Mouse (Mus musculus) lung, embryonic 16.5 days (tissue): ENCODE measurements around the gene Nacad. TPM values are rescaled to one million over a fixed set of nuclear protein-coding genes. Genes with fewer than 3 reads are reported as not detected.

Source experiments
- ATAC-seq: fragments of 200-750 bp; cut with Nextera tagmentation; 2 replicates; pipeline ENCODE4 v1.8.0; 2017; ENCODE audit warnings: low read depth, mild to moderate bottlenecking, moderate library complexity
- H3K27ac ChIP-seq: fragments of 300-500 bp; sonication (generic); 2 replicates; pipeline ENCODE4 v1.5.1; 2014; ENCODE audit warnings: mild to moderate bottlenecking, control low read depth, low read length
- H3K27me3 ChIP-seq: fragments of 300-500 bp; sonication (generic); 2 replicates; pipeline ENCODE4 v1.6.1; 2014; ENCODE audit warnings: low read depth, low read length, mixed read lengths; ENCODE audit not compliant: control insufficient read depth, insufficient read depth
- H3K36me3 ChIP-seq: fragments of 300-500 bp; sonication (generic); 2 replicates; pipeline ENCODE4 v1.6.1; 2014; ENCODE audit warnings: low read length; ENCODE audit not compliant: control insufficient read depth, insufficient read depth
- H3K4me1 ChIP-seq: fragments of 300-500 bp; sonication (generic); replicated peaks from 2 replicates; pipeline ENCODE4 v1.6.1; 2014; ENCODE audit warnings: low read length, mixed read lengths; ENCODE audit not compliant: control insufficient read depth, insufficient read depth
- H3K4me2 ChIP-seq: fragments of 300-500 bp; sonication (generic); 2 replicates; pipeline ENCODE4 v1.6.1; 2014; ENCODE audit warnings: low read depth, low read length, control low read depth
- H3K4me3 ChIP-seq: fragments of 300-500 bp; sonication (generic); 2 replicates; pipeline ENCODE4 v1.5.1; 2014; ENCODE audit warnings: mild to moderate bottlenecking, low read length, control low read depth
- H3K9ac ChIP-seq: fragments of 300-500 bp; sonication (generic); 2 replicates; pipeline ENCODE4 v1.6.1; 2014; ENCODE audit warnings: low read length, control low read depth
- H3K9me3 ChIP-seq: fragments of 300-500 bp; sonication (generic); 2 replicates; pipeline ENCODE4 v1.6.1; 2016; ENCODE audit warnings: low read length; ENCODE audit not compliant: control insufficient read depth
- WGBS: fragments of 180-500 bp; shearing (Covaris S2); extraction: QIAGEN DNeasy Blood & Tissue Kit; methylation state at CpG from one replicate; pipeline ENCODE4 v1.1.7; 2014; 5-methylcytosine and 5-hydroxymethylcytosine counted together
- polyA plus RNA-seq: library from polyadenylated mRNA; unstranded; fragments of >200 nt; fragmentation: Nextera tagmentation; extraction: Ambion mirVana; gene quantifications from 2 replicates; pipeline ENCODE4 v1.2.1, GENCODE M21; 2015

The Nacad gene
- polyA plus RNA-seq, 1 experiment from 2014 or later, result 1.6 TPM

- WGBS, result 77% methylated on average over 7 of the region's 7 CpGs
- Histone ChIP-seq H3K4me2 (no peak overlapping the region), H3K9ac (no peak overlapping the region), H3K27ac (no peak overlapping the region), H3K27me3 (no peaks in the 10 kb centered on the region), H3K9me3 (no peaks in the 10 kb centered on the region), H3K36me3 (peaks cover 43% of the 10 kb centered on the region), H3K4me1 (no peaks in the 10 kb centered on the region), H3K4me3 (no peak overlapping the region)
- no peak for ATAC-seq
These were observed 16.0 kb downstream of the Nacad start for GRCm38 (mm10) chr11:6589838-6590237.

- H3K9me3 ChIP-seq, result no peaks in the 10 kb centered on the region
- H3K4me2 ChIP-seq, result no peak overlapping the region
- ATAC-seq, result no peak
- peaks cover 32% of the 10 kb centered on the region for H3K36me3 ChIP-seq
- H3K4me3 ChIP-seq, result no peak overlapping the region
- H3K9ac ChIP-seq, result no peak overlapping the region
- no peak overlapping the region for H3K27ac ChIP-seq
- H3K4me1 ChIP-seq, result no peaks in the 10 kb centered on the region
- H3K27me3 ChIP-seq, result no peaks in the 10 kb centered on the region
- WGBS, result 89% methylated on average over 7 of the region's 7 CpGs
These were observed 17.6 kb downstream of the Nacad start for GRCm38 (mm10) chr11:6588295-6588694.

- Histone ChIP-seq H3K4me2 (no peak overlapping the region), H3K36me3 (peaks cover 25% of the 10 kb centered on the region), H3K4me3 (no peak overlapping the region), H3K4me1 (no peaks in the 10 kb centered on the region), H3K27me3 (no peaks in the 10 kb centered on the region), H3K9me3 (no peaks in the 10 kb centered on the region), H3K27ac (no peak overlapping the region), H3K9ac (no peak overlapping the region)
- 86% methylated on average over 7 of the region's 7 CpGs for WGBS
- 0 out of 2 replicates have a peak, but pooled peaks have one; percentile 10 for ATAC-seq
These were observed 18.5 kb downstream of the Nacad start for GRCm38 (mm10) chr11:6587249-6587940.

GRCm38 (mm10) chr11:6586660-6587059 is 19.2 kb downstream of the Nacad start:
- H3K27ac ChIP-seq, result no peak overlapping the region
- H3K27me3 ChIP-seq, result no peaks in the 10 kb centered on the region
- no peaks in the 10 kb centered on the region for H3K4me1 ChIP-seq
- no peaks in the 10 kb centered on the region for H3K9me3 ChIP-seq
- H3K9ac ChIP-seq, result no peak overlapping the region
- H3K4me3 ChIP-seq, result no peak overlapping the region
- H3K36me3 ChIP-seq, result peaks cover 19% of the 10 kb centered on the region
- H3K4me2 ChIP-seq, result no peak overlapping the region
- WGBS, result 84% methylated on average over 3 of the region's 3 CpGs
- ATAC-seq, result no peak

GRCm38 (mm10) chr11:6585748-6586147 is 20.1 kb downstream of the Nacad start:
- Histone ChIP-seq H3K4me3 (no peak overlapping the region), H3K4me1 (no peaks in the 10 kb centered on the region), H3K27ac (no peak overlapping the region), H3K27me3 (no peaks in the 10 kb centered on the region), H3K4me2 (no peak overlapping the region), H3K36me3 (peaks cover 15% of the 10 kb centered on the region), H3K9ac (no peak overlapping the region), H3K9me3 (no peaks in the 10 kb centered on the region)
- ATAC-seq, result no peak
- WGBS, result 82% methylated on average over 8 of the region's 8 CpGs

- H3K27ac ChIP-seq, result no peak overlapping the region
- H3K4me3 ChIP-seq, result no peak overlapping the region
- no peak for ATAC-seq
- H3K9ac ChIP-seq, result no peak overlapping the region
- no peaks in the 10 kb centered on the region for H3K4me1 ChIP-seq
- H3K36me3 ChIP-seq, result peaks cover 7% of the 10 kb centered on the region
- WGBS, result 96% methylated on average over 2 of the region's 2 CpGs
- no peak overlapping the region for H3K4me2 ChIP-seq
- no peaks in the 10 kb centered on the region for H3K27me3 ChIP-seq
- H3K9me3 ChIP-seq, result no peaks in the 10 kb centered on the region
These were observed 24.3 kb downstream of the Nacad start for GRCm38 (mm10) chr11:6581560-6581959.

- ATAC-seq, result no peak
- H3K9ac ChIP-seq, result no peak overlapping the region
- WGBS, result 63% methylated on average over 4 of the region's 4 CpGs
- peaks cover 8% of the 10 kb centered on the region for H3K36me3 ChIP-seq
- H3K27me3 ChIP-seq, result no peaks in the 10 kb centered on the region
- no peaks in the 10 kb centered on the region for H3K4me1 ChIP-seq
- no peak overlapping the region for H3K27ac ChIP-seq
- H3K9me3 ChIP-seq, result no peaks in the 10 kb centered on the region
- H3K4me3 ChIP-seq, result no peak overlapping the region
- H3K4me2 ChIP-seq, result no peak overlapping the region
These were observed 25.6 kb downstream of the Nacad start for GRCm38 (mm10) chr11:6580065-6580750.

GRCm38 (mm10) chr11:6579361-6579760 is 26.5 kb downstream of the Nacad start:
- no peak overlapping the region for H3K4me2 ChIP-seq
- WGBS, result 86% methylated on average over 7 of the region's 7 CpGs
- H3K36me3 ChIP-seq, result peaks cover 8% of the 10 kb centered on the region

GRCm38 (mm10) chr11:6576151-6576550 is 29.7 kb downstream of the Nacad start:
- Histone ChIP-seq H3K4me2 (no peak overlapping the region), H3K4me1 (no peaks in the 10 kb centered on the region), H3K27ac (no peak overlapping the region), H3K4me3 (no peak overlapping the region), H3K27me3 (no peaks in the 10 kb centered on the region), H3K9ac (no peak overlapping the region), H3K36me3 (peaks cover 8% of the 10 kb centered on the region), H3K9me3 (no peaks in the 10 kb centered on the region)
- ATAC-seq, result no peak
- WGBS, result 93% methylated on average over 3 of the region's 3 CpGs

More at GRCm38 (mm10) chr11:6579361-6579760, 26.5 kb downstream of the Nacad start:
- ATAC-seq, result no peak
- Histone ChIP-seq H3K27me3 (no peaks in the 10 kb centered on the region), H3K9ac (no peak overlapping the region), H3K27ac (no peak overlapping the region), H3K4me3 (no peak overlapping the region), H3K9me3 (no peaks in the 10 kb centered on the region), H3K4me1 (no peaks in the 10 kb centered on the region)
